Mouse (Mus musculus) kidney, adult 2 months (tissue): ENCODE measurements around the gene Pmm1.

ENCODE experiments used
- CTCF ChIP-seq: fragments of 200-500 bp; conservative IDR thresholded peaks from 2 replicates; pipeline ENCODE4 v1.5.1; 2011; ENCODE audit warnings: low read depth, mild to moderate bottlenecking, control low read depth, low read length, moderate library complexity, mixed read lengths; ENCODE audit not compliant: insufficient read depth, insufficient read length
- POLR2A ChIP-seq: fragments of 200-500 bp; IDR thresholded peaks from one replicate; pipeline ENCODE4 v1.6.1; 2011; ENCODE audit warnings: low read depth, low read length, control low read depth

DNA sequence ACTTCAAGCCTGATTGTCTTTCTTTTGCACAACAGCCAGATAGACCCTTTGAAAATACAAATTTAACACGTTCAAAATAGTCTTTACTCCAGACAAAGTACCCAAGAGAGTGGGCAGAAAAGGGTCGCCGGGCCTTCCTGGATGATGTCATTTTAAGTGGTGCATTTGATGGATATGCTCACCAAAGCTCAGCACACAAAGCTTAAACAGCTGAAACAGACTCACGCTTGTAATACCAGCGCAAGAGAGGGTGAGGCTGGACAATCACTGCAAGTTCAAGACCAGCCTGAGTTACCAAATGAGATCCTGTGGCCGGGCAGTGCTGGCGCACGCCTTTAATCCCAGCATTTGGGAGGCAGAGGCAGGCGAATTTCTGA is 34.3 kb downstream of the Pmm1 start:
- TF ChIP-seq CTCF = no peak
- TF ChIP-seq POLR2A = no peak
